Mouse (Mus musculus) liver, adult 2 months (tissue): ENCODE data around the gene Hrh2.

Experiments
- CTCF ChIP-seq: fragments of 200-500 bp; IDR thresholded peaks from 2 replicates; pipeline ENCODE4 v1.5.1; 2011; ENCODE audit warnings: low read depth, low read length, control low read depth
- POLR2A ChIP-seq: fragments of 200-500 bp; IDR thresholded peaks from 2 replicates; pipeline ENCODE4 v1.6.1; 2011; ENCODE audit warnings: low read length, control low read depth; ENCODE audit not compliant: insufficient read depth; ENCODE audit errors: extremely low read depth

DNA sequence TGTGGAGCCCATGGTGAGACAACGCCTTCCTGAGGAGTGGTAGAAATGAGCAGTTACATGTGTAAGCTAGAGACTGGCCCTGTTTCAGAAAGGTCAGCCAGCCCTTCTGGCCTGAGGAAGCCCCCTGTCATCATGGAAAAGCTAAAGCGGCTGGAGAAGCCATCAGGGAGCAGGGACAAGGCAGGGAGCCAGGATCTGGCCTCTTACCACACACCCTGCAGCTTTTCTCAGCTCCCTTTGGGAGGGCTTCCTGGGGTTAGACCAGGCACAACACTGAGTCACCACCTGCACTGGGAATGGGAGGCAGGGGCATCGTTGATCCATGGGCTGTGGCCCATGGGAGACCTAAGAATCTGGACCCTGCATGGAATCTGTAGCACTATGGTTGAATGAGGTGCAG lies 11.5 kb upstream of the Hrh2 start:
- no peak for TF ChIP-seq CTCF
- no peak for TF ChIP-seq POLR2A
